Mouse (Mus musculus): ENCODE results near the gene Cacna1c.

The Cacna1c gene

DNA sequence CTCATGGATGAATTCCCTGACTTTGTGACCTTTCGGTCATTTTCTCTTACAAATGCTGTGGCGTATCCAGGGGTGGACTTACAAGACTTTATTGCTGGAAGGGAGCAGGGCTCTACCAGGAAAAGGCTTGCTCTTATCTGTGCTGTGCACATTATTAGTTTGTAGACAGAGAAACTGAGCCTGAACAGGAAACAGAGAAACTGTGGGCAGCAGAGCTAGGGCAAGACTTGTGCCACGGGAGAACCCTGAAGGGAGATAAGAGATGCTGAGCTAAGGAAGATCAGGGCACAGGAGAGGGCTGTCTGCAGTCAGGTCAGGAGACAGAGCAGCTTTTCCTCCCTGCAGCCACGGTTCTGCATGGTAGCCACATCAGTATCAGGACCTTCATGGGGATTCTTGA lies 425.1 kb downstream of the Cacna1c start:
- DNase-seq = no peak

DNA sequence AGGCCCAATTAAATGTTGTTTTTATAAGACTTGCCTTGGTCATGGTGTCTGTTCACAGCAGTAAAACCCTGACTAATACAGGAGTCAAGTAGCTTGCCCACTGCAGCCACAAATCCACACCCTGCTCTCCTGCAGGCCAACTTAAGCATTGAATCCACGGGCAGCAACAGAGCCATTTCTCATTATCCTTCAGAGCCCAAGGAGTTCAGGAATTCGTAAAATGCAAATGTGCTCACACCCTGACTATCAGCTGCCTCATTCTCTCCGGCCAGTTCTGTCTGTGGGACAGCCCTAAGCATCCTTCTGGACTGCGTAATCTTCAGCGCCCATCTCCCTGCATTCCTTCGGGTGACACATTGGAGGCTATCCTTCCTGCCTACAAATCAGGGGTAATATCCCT lies 425.8 kb downstream of the Cacna1c start:
- DNase-seq = no peak

- no peak for DNase-seq
These were observed 426.4 kb downstream of the Cacna1c start for GRCm38 (mm10) chr6:118769792-118770191.

- no peak for DNase-seq
These were observed 428.5 kb downstream of the Cacna1c start for GRCm38 (mm10) chr6:118767698-118768097.

DNA sequence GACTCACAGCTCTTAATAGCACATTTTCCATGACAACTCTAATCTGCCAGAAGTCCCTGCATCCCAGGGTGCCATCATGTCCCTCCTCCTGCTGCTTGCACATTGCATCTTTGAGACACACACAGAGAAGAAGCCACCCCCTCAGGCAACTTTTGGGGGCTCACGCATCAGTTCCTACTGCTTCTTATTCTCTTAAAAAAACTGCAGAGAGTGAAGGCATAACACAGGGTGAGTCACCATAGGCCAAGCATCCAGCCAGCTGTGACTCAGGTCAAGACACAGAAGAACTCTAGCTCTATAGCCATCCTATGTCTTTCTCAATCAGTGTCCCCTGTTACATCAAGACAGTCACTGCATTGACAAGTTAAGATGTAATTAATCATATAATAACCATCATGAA lies 431.0 kb downstream of the Cacna1c start:
- DNase-seq = no peak

DNA sequence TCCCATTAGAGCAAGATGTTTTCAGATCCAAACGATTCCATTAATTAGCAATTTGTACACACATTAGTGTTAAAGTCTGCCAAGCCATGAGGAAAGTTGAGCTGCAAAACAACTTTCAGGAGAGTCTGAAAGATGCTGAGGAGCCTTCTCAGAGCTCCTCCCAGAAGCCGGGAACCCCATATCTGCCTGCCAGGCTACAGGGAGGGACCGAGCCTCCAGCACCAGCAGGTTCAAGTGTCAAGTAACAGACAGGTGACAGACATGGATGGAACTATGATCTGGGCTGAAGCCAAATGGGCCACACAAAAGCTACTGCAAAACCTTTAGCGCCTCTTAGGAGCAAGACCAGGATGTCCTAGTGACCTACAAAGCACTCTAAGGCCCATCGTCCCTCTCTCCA lies 437.2 kb downstream of the Cacna1c start:
- no peak for DNase-seq

DNA sequence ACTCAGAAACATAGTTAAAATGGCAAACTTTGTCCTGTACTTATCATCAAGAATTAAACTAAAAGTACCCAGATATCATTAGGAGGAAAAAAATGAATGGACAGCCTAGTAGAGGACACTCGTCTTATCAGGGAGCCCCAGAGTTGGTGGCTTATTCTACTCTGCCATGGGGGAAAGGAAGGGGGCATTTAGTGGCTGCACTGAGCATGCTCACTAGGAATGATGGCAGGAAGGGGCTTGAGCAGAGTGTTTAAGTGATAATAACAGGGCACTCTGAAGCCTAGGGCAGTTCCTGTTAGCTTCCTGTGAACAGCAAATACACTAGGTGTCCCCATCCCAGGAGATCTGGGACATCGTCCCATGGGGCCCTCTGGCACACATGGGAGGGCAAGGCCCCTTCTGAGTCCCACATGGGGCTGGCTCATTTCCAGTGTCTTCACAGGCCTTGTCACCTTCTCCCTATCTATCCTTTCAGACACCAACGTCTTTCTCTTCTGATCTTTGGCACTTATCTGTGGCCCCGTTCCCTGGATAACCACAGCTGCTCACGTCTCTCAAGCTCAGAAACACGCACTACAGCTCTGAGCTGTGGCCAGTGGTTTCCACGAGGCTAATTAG lies 437.8 kb downstream of the Cacna1c start:
- DNase-seq = no peak

DNA sequence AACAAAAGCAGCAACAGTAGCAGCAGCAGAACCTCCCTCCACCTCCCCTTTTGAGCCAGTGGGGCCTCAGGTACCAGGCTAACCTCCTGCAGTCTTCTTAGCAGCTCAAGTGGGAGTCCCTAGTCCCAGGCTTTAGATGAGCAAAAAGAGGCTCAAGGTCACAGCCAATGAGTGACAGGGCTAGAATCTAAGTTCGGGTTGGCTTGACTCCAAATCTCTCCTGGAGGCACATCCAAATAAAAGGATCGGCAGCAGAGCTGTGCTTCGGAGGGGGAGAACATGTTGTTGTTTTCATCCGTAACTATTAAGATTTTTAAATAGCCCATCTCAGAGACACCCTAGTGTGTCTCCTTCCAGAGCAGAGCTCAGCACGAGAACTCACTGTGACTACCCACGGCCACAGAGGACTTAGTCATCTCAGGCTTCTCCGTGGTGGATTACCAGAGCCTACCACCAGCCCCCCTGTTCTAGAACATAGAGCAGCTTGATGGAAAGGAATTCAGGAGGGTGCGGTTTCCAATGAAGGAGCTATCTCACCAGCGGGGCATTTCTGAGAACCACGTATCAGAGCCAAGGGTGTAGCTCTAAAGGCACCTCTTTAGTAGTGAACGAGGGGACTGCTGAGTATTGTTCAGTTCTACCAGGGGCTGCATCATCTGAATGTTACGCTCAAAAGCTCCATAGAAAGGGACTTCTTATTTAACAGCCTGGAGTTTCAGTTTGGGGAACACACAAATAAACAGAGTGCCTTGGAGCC lies 438.5 kb downstream of the Cacna1c start:
- DNase-seq = no peak

GRCm38 (mm10) chr6:118756511-118756910 lies 439.7 kb downstream of the Cacna1c start:
- no peak for DNase-seq

GRCm38 (mm10) chr6:118755768-118756167 lies 440.4 kb downstream of the Cacna1c start:
- no peak for DNase-seq

GRCm38 (mm10) chr6:118754439-118754838 lies 441.8 kb downstream of the Cacna1c start:
- no peak for DNase-seq

DNA sequence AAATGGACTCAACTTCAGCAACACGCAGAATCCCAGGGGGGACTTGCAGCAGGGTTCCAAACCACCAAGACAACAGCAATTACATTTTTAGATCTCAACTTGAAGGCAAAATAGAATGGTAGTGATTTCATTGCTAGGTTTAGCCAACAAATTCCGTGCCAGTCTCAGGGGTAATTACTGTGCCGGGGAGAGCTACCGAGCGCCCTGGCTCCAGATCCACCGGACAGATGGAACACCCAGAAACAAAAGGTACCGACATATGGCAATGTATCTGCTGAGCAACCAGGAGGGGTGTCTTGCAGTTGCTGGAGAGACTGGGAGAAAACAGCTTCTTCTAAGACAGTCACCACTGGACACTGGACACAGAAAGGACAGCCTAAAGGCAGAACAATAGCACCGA lies 442.4 kb downstream of the Cacna1c start:
- no peak for DNase-seq

GRCm38 (mm10) chr6:118753064-118753463 lies 443.2 kb downstream of the Cacna1c start:
- DNase-seq = no peak

GRCm38 (mm10) chr6:118749285-118749684 lies 446.9 kb downstream of the Cacna1c start:
- DNase-seq = no peak

DNA sequence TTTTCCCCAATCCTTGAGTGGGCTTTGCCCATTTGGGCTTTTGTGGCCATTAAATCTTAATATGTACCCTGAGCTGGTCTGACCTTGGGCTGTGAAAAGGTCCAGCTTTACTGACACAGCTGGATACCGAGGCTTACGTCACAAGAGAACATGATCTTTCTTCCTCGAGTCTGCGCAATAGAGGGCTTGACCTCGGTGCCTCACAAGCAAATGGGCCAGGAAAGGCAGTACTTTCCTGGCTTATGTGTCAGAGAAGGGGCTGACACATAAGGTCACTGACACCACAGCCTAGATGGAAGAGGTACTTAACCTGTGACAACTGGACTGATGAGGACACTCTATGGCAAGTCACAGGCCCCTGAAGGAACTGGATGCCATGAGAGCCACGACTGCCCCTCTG lies 453.5 kb downstream of the Cacna1c start:
- DNase-seq = no peak

- peak; percentile 54 for DNase-seq
These were observed 454.4 kb downstream of the Cacna1c start for GRCm38 (mm10) chr6:118741841-118742240.

DNA sequence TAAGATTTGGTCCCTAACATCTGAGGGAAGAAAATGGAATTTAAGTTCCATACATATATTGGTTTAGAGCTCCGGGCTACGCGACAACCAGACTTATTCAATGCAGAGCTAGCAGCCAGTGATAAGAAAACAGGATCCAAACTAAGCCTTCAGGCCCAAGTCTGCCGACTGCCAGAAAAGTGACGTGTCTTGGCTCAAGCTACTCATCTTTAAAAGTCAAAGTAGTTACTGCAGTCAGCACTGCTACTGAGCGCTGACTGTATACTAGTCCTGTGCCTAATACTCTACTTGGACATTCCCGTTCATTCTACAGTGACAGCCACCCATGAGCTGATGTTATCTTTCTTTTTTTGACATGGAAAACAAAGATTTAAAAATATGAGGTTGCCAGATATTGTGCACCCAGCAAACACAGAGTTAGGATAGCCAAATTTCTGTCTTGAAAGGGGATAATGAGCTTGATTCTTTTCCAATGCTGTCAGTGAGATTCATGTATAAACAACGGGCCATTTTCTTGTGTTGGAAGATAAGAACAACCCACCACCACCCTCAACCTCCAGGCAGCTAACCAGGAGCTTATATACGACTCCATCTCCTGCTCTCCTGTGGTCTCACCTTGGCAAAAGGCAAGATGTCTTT lies 456.1 kb downstream of the Cacna1c start:
- no peak for DNase-seq

DNA sequence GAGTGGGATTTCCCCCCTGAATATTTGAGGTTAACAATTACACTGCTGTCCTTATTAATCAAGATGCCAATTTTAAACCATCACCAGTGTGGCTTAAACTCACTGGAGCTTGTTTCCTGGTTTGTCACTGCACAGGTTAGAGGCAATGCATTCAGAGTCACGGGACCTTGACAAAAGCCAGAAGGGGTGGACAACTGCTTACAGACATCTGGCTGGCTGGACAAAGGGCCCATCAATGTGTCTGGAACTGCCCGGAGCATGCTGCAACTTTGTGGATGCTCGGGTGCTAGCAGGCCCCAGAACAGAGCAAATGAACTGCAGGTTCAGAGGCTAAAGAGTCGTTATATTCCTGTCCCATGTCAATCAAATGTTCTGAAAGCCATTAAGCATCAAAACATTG lies 456.9 kb downstream of the Cacna1c start:
- no peak for DNase-seq

DNA sequence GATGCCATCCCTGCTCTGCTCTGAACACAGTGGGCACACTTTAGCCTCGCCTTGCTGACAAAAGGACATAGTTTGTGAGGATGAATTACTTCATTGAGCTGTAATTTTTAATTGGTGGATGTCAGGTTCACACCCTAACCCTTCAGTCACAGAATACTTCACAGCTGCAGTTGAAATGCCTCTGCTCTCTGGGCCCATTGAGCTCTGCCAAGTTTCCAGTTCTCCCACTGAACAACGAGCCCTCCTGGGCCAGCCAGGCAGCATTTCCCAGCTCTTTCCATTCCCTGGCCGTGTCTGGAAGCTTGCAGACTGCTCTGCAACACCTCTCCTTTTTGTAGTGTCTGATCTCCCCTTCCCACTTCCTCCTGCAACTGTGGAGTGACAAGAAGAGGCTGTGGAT lies 457.6 kb downstream of the Cacna1c start:
- DNase-seq = no peak

- no peak for DNase-seq
These were observed 459.1 kb downstream of the Cacna1c start for GRCm38 (mm10) chr6:118737078-118737477.

DNA sequence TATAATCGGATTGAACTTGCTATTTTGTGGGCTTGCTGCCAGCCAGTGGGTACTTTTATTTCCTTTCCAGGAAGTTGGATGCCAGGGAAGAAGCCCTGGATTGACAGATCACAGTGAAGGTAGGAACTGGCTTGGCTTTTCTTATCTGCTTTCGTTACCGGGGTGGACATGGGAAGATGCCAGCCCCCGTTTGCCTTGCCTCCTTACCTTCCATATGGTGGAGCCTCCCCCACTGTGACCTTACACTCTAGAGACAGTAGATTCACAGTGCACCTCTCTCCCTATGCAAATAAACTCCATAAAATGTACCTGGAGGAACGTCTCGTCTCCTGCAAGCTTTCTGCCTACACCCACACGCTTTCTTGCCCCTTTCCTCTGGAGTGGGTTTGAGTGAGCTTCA lies 459.7 kb downstream of the Cacna1c start:
- DNase-seq = no peak

- no peak for DNase-seq
These were observed 461.1 kb downstream of the Cacna1c start for GRCm38 (mm10) chr6:118735145-118735544.

DNA sequence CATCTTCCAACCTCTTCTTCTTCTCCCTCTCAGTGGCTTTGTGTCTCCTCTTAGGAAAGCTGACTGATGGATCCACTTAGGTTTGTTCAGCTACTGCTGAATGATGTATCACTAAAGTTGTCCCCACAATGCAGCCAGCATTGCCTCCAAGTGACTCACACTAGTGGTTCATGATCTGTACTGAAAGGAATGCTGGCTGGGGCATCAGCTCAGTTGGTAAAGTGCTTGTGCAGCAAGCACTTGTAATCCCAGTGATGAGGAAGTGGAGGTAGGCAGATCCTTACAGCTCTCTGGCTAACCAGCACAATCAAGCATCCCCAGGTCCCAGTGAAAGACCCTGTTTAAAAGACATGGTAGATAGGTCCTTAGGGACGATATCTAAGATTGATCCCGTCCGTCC lies 464.3 kb downstream of the Cacna1c start:
- no peak for DNase-seq

- DNase-seq = no peak
These were observed 471.3 kb downstream of the Cacna1c start for GRCm38 (mm10) chr6:118724908-118725307.
